Mouse (Mus musculus) hematopoietic multipotent progenitor cell, adult 10-12 weeks (in vitro differentiated cells): ENCODE data around the gene Cnga3. TPM values are rescaled to one million over a fixed set of nuclear protein-coding genes. Genes with fewer than 3 reads are reported as not detected.

Source experiments
- polyA plus RNA-seq: library from polyadenylated mRNA; stranded (reverse); fragments of >175 nt; gene quantifications from 2 replicates; pipeline ENCODE4 v1.2.3, GENCODE M21; 2012; ENCODE audit warnings: low replicate concordance

Cnga3 gene
- polyA plus RNA-seq, result 0.16 TPM in 1 of 2 replicates, not detected in the other

GRCm38 (mm10) chr1:37214144-37214543 lies at the start of gene Cnga3:
TSS of gene Cnga3 (plus strand) at chr1:37214434.

GRCm38 (mm10) chr1:37299540-37300491 lies 85.6 kb downstream of the Cnga3 start, which contains the start of gene Inpp4a:
TSS of gene Inpp4a (plus strand) at chr1:37299865.

Other genes with a start within 250 kb of the Cnga3 start
- gene Vwa3b, start 187.8 kb upstream of the Cnga3 start, polyA plus RNA-seq, result 2.4 TPM in 1 of 2 replicates, not detected in the other
- gene Inpp4a, start 85.4 kb downstream of the Cnga3 start, polyA plus RNA-seq, result 15.7 and 55.5 TPM in 2 replicates
- 9.3 and 12.0 TPM in 2 replicates for gene Coa5, start 215.7 kb downstream of the Cnga3 start, polyA plus RNA-seq
- 36.7 and 57.6 TPM in 2 replicates for gene Unc50, start 215.7 kb downstream of the Cnga3 start, polyA plus RNA-seq